Mouse (Mus musculus) gastrocnemius, postnatal 25 days (tissue): Measurements from ENCODE around the gene Zc3h7b. TPM values are rescaled to one million over a fixed set of nuclear protein-coding genes. Genes with fewer than 3 reads are reported as not detected.
"Not testable (repeated sequence)": the region's sequence is repeated elsewhere in the genome, so short reads cannot be mapped to it uniquely, and the experiment has no call there.

Source experiments
- DNase-seq: peaks from one replicate; pipeline ENCODE4 v3.0.0; 2022
- total RNA-seq, 2 experiments: library from RNA; stranded (reverse); gene quantifications; 1 replicate in 1 of 2; 2 replicates in 1 of 2; pipeline ENCODE4 v1.2.3; 2021

Gene Zc3h7b
- total RNA-seq, 2 experiments from 2014 or later = 29.1 to 29.5 TPM

DNA sequence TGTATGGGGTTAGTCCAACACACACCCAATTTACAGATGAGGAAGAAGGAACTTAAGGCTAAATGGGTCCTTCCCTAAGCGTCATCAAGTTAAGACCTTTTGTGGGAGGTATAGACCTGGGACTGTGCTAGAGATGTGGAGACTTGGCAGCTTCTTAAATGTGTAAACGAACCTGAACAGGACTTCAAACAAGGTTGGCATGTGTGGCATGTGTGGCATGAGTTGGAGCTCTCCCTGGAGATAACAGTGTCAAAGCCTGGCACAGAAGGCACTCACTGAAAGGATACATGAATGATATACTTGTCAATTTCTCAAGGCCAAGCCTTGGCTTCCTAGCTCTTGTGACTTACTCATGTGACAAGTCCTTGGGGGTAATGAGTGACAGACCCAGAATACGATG, 5.6 kb upstream of the Zc3h7b start:
- DNase-seq = no peak

DNA sequence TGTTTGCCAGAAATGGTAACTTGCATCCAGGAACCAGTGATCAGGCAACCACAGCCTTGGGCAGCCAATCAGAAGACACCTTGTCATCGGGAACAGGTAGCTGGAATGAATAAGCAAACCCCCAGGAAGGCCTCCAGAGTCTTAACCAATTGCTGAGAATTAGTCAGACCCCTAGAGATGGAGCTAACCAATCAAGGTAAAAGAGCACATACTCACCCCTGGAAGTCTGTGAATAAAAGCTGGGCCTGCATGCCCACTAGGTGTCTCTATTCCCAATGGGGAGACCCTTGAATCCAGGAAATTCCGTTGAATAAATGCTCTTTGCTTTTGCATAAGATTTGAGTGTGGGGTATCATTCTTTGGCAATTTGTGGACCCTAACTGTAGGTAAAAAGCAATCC, 4.9 kb upstream of the Zc3h7b start:
- no peak for DNase-seq

DNA sequence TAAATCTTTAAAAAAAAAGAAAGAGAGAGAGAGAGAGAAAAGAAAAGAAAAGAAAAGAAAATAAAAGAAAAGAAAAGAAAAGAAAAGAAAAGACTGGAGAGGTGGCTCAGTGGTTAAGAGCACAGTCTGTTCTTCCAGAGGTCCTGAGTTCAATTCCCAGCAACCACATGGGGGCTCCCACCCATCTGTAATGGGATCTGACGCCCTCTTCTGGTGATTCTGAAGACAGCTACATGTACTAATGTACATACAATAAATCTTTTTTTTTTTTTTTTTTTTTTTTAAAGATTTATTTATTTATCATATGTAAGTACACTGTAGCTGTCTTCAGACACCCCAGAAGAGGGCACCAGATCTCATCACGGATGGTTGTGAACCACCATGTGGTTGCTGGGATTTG, 2.5 kb upstream of the Zc3h7b start:
- not testable (repeated sequence) for DNase-seq

DNA sequence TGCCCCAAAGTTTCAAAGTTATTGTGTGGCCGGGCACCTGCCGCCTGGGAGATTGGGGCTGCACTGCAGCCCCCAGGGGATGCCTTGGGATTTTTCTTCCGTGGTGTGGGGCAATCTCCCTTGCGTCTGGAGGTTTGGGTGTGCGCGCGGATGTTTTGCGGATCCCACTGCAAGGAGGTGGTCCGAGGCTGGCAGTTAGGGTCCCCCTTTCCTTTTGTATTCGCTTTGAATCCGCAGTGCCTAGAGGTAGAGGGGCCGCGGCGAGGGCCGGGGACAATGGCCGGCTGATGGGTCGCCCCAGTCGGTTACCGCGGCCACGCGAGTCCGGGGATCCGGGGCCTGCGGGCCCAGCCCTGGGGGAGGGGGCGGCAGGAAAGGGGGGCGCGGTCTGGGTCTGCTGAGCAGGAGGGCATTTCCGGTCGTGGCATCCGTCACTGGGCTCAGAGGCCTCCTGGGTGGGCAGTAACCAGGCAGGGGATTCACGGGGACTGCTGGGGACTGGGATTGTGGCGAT, 801 bp downstream of the Zc3h7b start:
- DNase-seq = peak; percentile 52

DNA sequence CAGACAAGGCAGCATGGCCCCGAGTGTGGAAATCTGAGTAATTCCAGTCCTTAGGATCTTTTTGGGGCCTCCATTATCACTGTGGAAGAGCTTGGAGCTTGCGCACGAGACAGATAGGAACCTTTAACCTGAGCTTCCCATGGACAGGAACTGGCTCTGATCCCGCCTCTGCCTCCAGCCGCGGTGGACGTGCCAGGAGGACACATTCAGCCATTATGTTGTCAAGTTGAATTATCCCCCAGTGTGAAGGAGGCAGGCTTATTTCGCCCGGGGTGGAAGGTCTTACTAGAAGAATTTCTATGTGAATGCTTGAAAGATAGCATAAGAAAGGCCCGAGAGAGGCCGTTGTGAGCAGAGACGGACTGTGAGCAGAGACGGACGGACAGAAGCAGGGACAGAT, 4.9 kb downstream of the Zc3h7b start:
- DNase-seq = no peak

DNA sequence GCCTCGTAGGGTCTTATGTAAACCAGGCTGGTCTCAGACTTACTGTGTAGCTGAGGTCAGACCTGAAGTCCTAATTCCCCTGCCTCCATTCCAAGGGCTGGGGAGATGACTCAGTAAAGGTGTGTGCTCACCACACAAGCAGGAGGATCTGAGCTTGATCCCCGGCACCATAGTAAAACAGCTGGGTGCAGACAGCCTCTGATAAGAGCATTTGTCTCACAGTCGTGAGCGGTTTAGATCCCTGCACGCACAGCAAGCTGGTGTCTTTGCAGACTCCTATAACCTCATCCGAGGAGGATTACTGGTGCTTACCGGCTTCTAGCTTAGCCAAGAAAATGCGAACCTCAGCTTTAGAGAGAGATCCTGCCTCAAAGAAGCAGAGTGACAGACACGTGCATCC, 8.8 kb downstream of the Zc3h7b start:
- no peak for DNase-seq

DNA sequence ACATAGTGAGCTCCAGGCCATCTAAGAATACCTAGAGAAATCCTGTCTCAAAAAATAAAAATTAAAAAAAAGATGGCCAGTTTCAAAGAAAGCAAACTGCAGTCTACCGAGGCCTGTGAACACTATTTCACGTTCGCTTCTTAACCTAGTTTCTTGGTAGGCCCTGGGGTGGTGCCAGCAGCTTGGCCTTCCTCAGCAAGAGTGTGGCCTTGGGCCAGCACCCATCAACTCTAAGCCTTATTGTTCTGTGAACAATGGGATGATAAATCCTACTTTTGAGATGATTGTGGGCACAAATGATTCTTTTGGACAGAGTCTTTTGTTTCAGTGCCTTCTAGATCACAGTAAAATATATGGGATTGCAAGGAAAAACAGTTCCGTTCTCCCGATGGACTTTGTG, 13.8 kb downstream of the Zc3h7b start:
- no peak for DNase-seq

DNA sequence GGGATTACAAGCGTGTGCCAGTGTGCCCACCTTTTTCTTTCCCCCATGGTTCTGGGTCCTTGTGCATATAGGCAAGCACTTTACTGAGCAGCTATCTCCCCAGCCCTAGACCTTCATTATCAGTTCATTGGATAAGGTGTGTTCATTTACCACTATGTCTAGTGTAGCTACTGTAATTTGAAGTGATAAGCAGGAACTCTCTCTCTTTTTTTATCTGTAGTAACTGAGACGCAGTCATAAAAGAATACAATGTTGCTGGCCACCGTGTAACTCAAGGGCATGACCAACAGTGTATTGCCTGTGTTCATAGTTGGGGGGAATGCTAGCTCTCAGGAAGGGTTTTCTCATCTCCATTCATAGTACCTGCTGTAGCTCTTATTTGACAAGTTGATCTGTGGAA, 14.7 kb downstream of the Zc3h7b start:
- no peak for DNase-seq

DNA sequence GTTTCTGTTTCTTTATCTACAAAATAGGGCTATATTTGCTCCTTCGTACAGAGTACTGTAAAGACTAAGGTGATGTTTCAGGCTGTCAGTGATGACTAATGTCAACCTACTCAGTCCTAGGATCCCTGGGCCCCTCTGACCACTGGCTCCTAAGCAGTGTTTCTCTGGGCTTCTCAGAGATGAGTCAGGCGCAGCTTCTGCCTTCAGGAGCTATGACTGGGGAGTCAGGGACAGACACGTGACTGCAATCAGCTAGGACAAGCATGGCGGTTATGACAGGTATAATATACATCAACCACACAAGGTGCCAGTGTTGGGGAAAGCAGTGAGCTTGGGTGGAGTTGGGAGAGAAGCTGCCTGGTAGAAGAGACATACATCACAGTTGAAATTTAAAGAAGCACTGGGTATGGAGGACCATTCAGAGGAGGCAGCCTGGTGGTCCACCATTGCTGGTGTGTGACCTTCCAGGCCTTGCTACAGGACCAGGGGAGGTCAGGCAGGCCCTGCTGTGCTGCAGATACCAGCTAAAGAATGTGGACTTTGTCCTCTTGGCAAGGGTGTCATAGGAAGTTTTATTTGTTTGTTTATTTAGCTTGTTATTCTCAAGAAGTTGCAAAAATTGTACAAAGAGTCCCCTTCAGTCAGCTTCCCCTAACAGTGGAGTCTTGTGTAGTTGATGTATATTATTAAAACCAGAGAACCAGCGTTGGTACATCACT, 15.7 kb downstream of the Zc3h7b start:
- no peak for DNase-seq

DNA sequence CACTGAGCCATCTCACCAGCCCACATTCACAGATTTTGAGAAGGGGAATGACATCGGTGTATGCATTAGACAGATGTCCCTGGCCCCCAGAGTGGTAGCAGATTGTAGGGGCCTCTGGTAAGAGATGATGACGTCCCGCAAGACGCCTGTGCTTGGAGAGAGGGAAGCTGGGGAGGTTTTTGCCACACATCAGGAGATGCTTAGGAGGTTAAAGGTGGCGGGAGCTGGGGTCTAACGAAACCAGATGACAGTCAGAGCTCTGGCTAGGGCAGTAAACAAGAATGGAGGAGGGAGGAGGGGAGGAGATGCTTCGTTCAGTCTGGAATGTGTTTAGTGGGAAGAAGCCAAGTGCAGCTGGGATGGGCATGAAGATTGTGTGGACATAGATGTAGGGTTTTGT, 16.5 kb downstream of the Zc3h7b start:
- DNase-seq = no peak

DNA sequence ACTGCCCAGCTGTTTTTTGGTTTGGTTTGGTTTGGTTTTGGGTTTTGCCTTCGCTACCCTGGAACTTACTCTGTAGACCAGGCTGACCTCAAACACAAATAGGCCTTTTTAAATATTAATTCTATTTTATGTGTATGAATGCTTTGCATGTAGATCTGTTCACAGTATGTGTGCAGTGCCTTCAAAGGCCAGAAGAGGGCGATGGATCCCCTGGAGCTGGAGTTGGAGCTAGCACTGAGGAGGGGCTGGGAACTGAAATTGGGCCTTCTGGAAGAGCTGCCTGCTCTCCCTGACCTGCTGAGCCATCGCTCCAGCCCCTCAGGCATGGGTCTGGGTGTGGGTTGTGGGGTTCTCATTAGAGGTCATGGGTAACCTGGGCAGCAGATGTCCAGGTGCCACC, 17.1 kb downstream of the Zc3h7b start:
- DNase-seq = no peak

DNA sequence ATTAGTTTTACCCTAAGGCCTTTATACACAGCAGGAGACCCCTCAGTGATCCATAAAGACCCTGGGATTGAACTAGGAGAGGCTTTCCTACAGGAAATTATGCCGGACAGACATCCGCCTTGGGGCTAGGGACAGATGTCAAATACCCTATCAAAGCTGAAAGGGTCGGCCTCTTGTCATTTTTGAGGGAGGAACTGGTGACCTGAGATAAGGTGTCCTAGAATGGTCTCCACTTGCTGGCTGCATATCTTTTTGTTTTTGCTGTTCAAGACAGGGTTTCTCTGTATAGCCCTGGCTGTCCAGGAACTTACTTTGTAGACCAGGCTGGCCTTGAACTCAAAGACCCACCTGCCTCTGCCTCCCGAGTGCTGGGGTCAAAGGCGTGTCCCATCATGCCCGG, 19.7 kb downstream of the Zc3h7b start:
- no peak for DNase-seq

DNA sequence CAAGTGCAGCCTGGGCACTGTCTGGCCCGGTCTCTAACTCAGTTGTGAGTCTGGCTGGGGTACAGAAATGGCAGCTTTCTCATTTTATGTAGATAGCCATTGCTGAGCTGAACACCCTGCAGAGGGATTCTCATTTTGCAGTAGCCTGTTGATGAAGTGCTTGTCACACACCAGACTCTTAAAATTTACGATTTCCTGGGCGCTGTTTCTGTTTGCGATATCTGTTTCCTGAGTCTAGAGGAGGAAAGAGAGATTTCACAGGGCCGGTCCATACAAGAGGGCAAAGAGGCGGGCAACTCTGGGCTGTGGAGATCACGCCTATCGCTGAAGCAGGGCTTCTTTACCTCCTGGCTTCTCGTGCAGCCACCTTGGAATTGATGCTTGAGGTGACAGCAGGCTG, 20.8 kb downstream of the Zc3h7b start:
- no peak for DNase-seq

DNA sequence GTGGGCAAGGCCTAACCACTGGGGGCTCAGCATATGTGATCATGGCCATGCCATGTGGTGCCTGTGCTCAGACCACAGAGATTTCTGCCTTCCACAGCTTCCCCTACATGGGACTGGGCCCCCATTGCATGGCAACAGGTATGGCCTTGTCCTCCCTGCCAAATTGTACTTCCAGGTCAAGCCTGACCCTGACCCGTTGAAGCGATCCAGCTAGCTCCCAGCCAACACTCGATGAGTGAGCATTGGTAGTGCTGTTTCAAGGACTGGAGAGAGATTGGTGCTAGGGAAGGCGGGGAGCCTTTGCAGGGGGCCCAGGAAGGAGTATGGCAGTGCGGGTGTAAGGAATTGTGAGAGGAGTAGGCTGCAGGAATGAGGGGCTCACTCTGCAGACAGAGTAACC, 21.6 kb downstream of the Zc3h7b start:
- DNase-seq = no peak

DNA sequence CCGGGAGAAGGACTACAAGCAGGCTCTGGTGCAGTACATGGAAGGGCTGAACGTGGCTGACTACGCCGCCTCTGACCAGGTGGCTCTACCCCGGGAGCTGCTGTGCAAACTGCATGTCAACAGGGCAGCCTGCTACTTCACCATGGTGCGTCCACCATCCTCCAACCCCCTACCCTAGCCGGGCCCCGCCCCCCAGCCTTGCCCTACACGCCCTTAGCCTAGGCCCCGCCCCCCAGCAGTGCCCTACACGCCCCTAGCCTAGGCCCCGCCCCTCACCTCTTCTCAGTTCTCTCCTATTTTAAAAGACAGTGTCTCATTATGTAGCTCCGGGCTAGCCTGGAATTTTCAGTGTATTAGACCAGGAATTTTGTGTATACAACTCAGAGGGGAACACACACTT, 24.2 kb downstream of the Zc3h7b start:
- DNase-seq = no peak

DNA sequence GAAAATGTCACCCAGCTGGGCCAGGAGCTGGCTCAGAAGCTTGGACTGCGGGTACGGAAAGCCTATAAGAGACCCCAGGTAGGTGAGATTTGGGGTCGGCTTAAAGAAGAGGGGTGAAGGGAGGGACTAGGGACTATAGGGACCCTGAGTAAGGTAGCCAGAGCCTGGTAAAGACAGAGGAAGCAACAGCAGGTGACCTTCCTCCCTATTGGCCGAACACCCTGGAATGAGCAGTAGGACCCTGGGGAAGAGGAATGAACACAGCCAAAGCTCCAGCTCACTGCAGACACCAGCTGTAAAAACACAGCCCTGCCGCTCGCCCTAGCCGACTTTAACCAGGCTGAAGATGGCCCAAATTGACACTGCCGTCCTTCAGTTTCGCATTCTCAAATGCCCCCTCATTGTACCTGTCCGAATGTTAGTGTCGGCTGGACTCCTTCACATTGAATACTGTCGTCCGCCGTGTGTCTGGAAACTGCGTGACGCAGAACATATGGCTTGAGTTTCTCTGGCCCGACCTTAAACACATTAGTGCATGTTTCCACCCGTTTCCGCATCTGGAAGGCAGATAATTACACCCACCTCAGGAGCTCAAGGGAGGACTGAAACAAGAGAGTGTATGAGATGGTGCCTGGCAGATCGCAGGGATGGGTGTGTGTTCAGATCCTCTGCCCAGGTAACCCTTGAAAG, 27.7 kb downstream of the Zc3h7b start:
- no peak for DNase-seq

DNA sequence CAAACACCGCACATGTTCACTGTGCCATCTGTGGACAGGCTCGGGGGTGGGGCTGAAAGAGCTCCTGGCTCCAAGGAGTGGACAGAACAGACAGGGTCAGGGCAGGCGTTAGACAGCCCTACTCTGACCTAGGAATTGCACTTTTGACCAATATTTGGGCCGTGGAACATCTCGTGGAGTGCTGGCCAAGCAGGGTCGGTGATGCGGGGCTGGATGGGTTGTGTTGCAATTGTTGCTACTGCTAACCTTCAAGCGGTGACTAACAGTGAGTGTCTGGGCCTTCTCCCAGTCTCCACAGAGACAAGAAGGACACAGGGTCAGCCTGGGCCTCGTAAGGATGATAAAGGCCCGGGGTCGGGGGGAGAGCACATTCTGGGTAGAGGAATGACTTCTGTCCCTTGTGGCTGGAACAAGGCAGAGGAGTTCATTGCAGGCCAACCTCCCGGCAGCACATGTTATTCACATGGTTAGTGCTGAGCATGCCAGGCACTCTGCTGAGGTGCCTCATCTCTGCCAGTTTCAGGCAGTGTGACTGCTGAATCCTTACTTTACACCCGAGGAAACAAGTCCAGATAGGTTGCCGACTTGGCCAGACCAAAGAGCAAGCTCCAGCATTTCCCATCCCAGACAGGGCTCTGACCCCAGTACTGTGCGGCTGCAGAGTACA, 29.8 kb downstream of the Zc3h7b start:
- peak; percentile 27 for DNase-seq

DNA sequence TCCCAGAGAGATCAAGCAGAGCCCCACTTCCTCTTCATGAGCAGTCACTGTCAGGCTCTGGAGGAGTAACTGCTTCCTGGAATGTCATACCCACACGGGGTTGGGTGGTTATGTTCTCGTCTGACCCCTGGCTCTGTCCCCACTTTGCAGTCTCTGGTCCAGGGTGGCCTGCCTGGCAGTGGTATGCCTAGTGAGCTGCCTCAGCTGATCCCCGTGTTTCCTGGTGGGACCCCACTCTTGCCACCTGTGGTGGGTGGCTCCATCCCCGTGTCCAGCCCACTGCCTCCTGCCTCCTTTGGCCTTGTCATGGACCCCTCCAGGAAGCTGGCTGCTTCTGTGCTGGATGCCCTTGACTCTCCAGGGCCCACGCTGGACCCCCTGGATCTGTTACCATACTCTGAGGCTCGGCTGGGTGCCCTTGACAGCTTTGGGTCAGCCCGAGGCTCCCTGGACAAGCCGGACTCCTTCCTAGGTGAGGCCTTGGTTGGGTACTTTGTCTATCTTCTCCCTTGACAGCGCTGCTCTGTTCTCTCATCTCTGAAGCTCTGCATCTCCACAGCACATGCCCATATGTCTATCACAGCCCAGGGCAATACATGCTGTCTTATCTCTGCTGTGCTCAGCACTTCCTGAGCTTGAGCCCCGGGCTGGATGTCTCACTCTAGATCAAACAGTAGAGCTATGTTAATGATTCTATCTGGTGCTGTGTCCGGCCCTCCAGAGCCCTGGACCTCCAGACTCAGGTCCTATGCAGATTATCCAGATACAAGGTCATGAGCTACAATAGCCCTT, 32.0 kb downstream of the Zc3h7b start:
- DNase-seq = no peak

DNA sequence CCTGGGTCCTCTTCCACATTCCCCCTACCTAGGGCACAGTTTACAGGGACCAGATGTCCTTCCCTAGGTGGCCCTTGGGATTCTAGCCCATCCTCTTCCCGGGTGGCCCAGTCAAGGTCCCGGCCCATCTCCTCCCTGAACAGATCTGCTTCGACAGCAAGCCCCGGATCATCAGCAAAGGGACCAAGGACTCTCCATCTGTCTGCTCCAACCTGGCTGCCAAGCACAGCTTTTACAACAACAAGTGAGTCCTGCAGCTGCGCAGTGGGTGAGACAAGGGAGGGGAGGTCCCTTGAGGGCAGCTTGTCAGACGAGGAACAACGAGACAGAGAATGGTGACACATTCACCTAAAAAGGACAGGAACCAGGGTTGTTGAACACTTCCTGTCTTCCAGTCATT, 37.0 kb downstream of the Zc3h7b start:
- DNase-seq = no peak

DNA sequence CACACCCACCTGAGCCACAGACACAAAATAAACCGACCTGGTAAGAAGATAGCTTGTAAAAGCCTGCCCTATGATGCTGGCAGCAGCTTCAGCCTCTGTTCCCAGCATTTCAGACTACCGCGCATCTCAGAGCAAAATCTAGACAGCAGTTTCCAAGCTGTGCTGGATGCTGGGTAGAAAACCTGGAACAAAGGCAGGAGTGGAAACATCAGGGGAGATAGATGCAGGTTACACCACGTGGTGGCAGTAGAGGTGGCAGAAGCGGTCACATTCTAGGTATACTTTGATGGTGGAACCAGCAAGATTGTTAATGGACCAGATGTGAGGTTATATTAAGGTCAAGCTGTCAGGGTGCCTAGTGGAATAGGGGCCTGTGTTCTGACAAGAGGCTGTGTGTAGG, 39.9 kb downstream of the Zc3h7b start:
- DNase-seq = no peak

DNA sequence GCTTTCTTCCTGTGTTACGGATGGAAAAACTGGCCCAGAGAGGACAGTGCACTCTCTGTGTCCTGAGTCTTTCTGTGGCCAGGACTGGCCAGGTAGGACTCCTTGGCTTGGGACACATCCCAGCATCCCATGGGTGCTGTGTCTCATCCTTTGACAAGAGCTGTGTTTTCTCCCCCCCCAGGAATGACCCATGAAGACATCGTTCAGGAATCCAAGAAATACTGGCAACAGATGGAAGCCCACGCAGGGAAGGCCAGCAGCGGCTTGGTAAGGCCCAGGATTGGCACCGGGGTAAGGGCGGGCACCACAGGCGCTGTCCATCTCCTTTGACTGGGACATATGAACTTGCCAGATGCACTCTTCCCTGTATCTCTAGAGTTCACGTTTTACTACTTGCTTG, 40.8 kb downstream of the Zc3h7b start:
- no peak for DNase-seq

DNA sequence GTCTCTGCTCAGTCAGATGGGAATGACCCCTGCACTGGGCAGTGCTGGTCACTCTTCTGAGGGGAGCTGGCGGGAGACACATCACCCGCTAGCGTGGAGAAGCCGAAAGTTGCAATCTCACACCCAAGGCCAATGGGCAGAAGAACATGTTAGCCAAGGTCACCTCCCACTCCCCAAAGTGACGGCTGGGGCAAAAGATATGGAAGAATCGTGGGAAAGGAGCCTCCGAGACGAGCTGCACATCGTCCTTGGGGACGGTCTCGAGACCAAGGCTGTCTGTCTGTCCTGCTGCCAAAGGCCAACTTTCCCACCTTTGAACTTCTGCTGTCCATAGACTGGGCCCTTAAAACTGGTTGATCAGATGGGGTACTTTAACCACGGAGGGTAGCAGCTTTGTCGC, 42.7 kb downstream of the Zc3h7b start:
- no peak for DNase-seq

DNA sequence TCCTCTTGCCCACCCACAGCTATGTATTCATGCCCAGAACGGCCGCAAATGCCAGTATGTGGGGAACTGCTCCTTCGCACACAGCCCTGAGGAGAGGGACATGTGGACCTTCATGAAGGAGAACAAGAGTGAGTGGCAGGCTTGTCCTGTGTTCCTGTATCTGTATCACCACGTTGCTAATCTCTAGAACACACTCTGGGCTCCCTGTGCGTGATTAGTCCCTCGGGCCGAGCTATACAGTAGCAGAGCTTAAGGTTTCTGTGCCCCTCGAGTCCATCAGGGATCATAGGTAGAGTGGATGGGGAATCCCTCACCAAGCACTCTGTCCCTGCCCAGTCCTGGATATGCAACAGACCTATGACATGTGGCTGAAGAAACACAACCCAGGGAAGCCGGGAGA, 47.6 kb downstream of the Zc3h7b start:
- DNase-seq = no peak
